ENCODE assay signal across 8 mouse cellular contexts in genomic region chr2:146221929-146222278, GRCm38 (mm10). TPM values are rescaled to one million over a fixed set of nuclear protein-coding genes. Genes with fewer than 3 reads are reported as not detected.
A peak's percentile ranks its signal among the peaks of the same experiment; 100 is the strongest.
DNase-seq lines count a peak whose midpoint lies in the region; ATAC-seq and TF ChIP-seq lines count a peak whose summit lies in the region.

No protein-coding gene starts in this region.

- H3K4me2 ChIP-seq in embryonic facial prominence, embryonic 12.5 days (replicated peaks): peak overlapping the region; percentile 96
- H3K4me2 ChIP-seq in intestine, embryonic 15.5 days (replicated peaks): peak overlapping the region; percentile 98
- peak overlapping the region; percentile 82 for H3K4me2 ChIP-seq in stomach, postnatal 0 days (replicated peaks; ENCODE audit: low read depth)

- H3K27ac ChIP-seq in embryonic facial prominence, embryonic 12.5 days: no peak overlapping the region
- H3K27ac ChIP-seq in intestine, embryonic 15.5 days: no peak overlapping the region
- H3K27ac ChIP-seq in stomach, postnatal 0 days (replicated peaks): no peak overlapping the region

- peak; percentile 62 for ATAC-seq in embryonic facial prominence, embryonic 12.5 days (ENCODE audit: insufficient number of reproducible peaks, insufficient read depth, low FRiP score, low TSS enrichment)
- peak; percentile 71 for ATAC-seq in intestine, embryonic 15.5 days
- peak; percentile 24 for ATAC-seq in stomach, postnatal 0 days (ENCODE audit: low FRiP score, low TSS enrichment)
- ATAC-seq in erythroid progenitor cell, adult 5-6 weeks (replicated peaks; ENCODE audit: low FRiP score, poor library complexity, severe bottlenecking): no peak

- peaks cover 90% of the 10 kb centered on the region for H3K27me3 ChIP-seq in embryonic facial prominence, embryonic 12.5 days
- peaks cover 84% of the 10 kb centered on the region for H3K27me3 ChIP-seq in intestine, embryonic 15.5 days (replicated peaks)
- peaks cover 29% of the 10 kb centered on the region for H3K27me3 ChIP-seq in stomach, postnatal 0 days (ENCODE audit: control insufficient read depth, insufficient read depth, low read length)

- WGBS in embryonic facial prominence, embryonic 12.5 days: under 1% methylated on average over 41 of the region's 44 CpGs
- under 1% methylated on average over 44 of the region's 44 CpGs for WGBS in intestine, embryonic 15.5 days
- WGBS in stomach, postnatal 0 days: 0% methylated on average over 28 of the region's 44 CpGs

- peak; percentile 9 for DNase-seq in kidney, postnatal 10 days
- no peak for DNase-seq in kidney, adult 11 months
- DNase-seq in adrenal gland, adult 2 months: peak; percentile 53
- DNase-seq in mesoderm, embryonic 11.5 days (ENCODE audit: low read depth, low spot score): peak; percentile 70
- peak; percentile 43 for DNase-seq in stomach, postnatal 0 days (ENCODE audit: low spot score)

- peak overlapping the region; percentile 52; the same call in 1 of the 2 replicates for H3K9ac ChIP-seq in embryonic facial prominence, embryonic 12.5 days
- peak overlapping the region; percentile 32; the same call in 1 of the 2 replicates for H3K9ac ChIP-seq in intestine, embryonic 15.5 days
- no peak overlapping the region for H3K9ac ChIP-seq in stomach, postnatal 0 days (ENCODE audit: low read length)

- H3K36me3 ChIP-seq in embryonic facial prominence, embryonic 12.5 days: no peaks in the 10 kb centered on the region
- H3K36me3 ChIP-seq in intestine, embryonic 15.5 days: no peaks in the 10 kb centered on the region
- H3K36me3 ChIP-seq in stomach, postnatal 0 days (ENCODE audit: control insufficient read depth, insufficient read depth, low read length): no peaks in the 10 kb centered on the region

- peak overlapping the region; percentile 53 for H3K4me3 ChIP-seq in embryonic facial prominence, embryonic 12.5 days
- peak overlapping the region; percentile 51 for H3K4me3 ChIP-seq in intestine, embryonic 15.5 days (replicated peaks)
- H3K4me3 ChIP-seq in stomach, postnatal 0 days (ENCODE audit: low read depth, low read length): peak overlapping the region; percentile 45

- TF ChIP-seq EP300 in stomach, postnatal 0 days (optimal IDR thresholded peaks at IDR 0.05): no peak

- H3K9me3 ChIP-seq in embryonic facial prominence, embryonic 12.5 days: no peaks in the 10 kb centered on the region
- no peaks in the 10 kb centered on the region for H3K9me3 ChIP-seq in intestine, embryonic 15.5 days
- H3K9me3 ChIP-seq in stomach, postnatal 0 days (ENCODE audit: control insufficient read depth, low read length): no peaks in the 10 kb centered on the region

- no peak for TF ChIP-seq CTCF in stomach, postnatal 0 days (IDR thresholded peaks at IDR 0.05; ENCODE audit: low read depth)

- peaks cover 30% of the 10 kb centered on the region for H3K4me1 ChIP-seq in embryonic facial prominence, embryonic 12.5 days
- H3K4me1 ChIP-seq in intestine, embryonic 15.5 days (replicated peaks): peaks cover 39% of the 10 kb centered on the region
- H3K4me1 ChIP-seq in stomach, postnatal 0 days (replicated peaks; ENCODE audit: control insufficient read depth, insufficient read depth): peaks cover 9% of the 10 kb centered on the region

RNA-seq across cellular contexts. Expression of gene Insm1, which starts 0.2 kb away (rescaled TPM):
- 1 to 10 TPM; 3.7 to 10.0 TPM for total RNA-seq in adrenal gland, adult 2 months (2021)
- polyA plus RNA-seq in adrenal gland, adult 2 months (2012; rRNA removed): 11.8 and 23.1 TPM in 2 replicates
- 2.0 and 2.2 TPM in 2 replicates for polyA plus RNA-seq in embryonic facial prominence, embryonic 12.5 days (2016; fragmentation: Nextera tagmentation; extraction: Ambion mirVana)
- polyA plus RNA-seq in intestine, embryonic 15.5 days (2015; fragmentation: Nextera tagmentation; extraction: Ambion mirVana): 1.1 TPM in 2 replicates
- 0.29 and 0.44 TPM in 2 replicates for polyA plus RNA-seq in stomach, postnatal 0 days (2015; fragmentation: Nextera tagmentation; extraction: Ambion mirVana)
- total RNA-seq in erythroid progenitor cell, adult 5-6 weeks (2015; ENCODE audit: low replicate concordance): 1.3 TPM in 1 of 2 replicates, not detected in the other
- total RNA-seq in erythroid progenitor cell, adult 5-6 weeks (2017; ENCODE audit: low replicate concordance): not detected in 2 replicates
